Mouse (Mus musculus) erythroblast, embryonic 14.5 days (primary cell): ENCODE data around the gene Vamp9.

Experiments used
- GATA1 ChIP-seq: IDR thresholded peaks from 2 replicates; pipeline ENCODE4 v1.6.1; 2012; ENCODE audit warnings: low read length, inconsistent platforms, mixed read lengths
- TAL1 ChIP-seq: IDR thresholded peaks from 3 replicates; pipeline ENCODE4 v1.6.1; 2012; ENCODE audit warnings: low read length, inconsistent platforms, mixed read lengths

GRCm38 (mm10) chr5:100000048-100000447 lies 94.0 kb downstream of the Vamp9 start:
- TF ChIP-seq GATA1 (no peak), TAL1 (no peak)
